Mouse (Mus musculus) thymus, adult 2 months (tissue): ENCODE results near the gene Gm26620.

Source experiments
- CTCF ChIP-seq: fragments of 200-500 bp; IDR thresholded peaks from 2 replicates; pipeline ENCODE4 v1.5.1; 2012; ENCODE audit warnings: mild to moderate bottlenecking, control low read depth, low read length, moderate library complexity, borderline replicate concordance; ENCODE audit not compliant: control insufficient read depth, poor library complexity, insufficient read depth; ENCODE audit errors: extremely low read depth
- POLR2A ChIP-seq: fragments of 200-500 bp; IDR thresholded peaks from 2 replicates; pipeline ENCODE4 v1.6.1; 2012; ENCODE audit warnings: mild to moderate bottlenecking, low read length, control low read depth, moderate library complexity; ENCODE audit not compliant: control insufficient read depth, poor library complexity, insufficient read depth; ENCODE audit errors: extremely low read depth

DNA sequence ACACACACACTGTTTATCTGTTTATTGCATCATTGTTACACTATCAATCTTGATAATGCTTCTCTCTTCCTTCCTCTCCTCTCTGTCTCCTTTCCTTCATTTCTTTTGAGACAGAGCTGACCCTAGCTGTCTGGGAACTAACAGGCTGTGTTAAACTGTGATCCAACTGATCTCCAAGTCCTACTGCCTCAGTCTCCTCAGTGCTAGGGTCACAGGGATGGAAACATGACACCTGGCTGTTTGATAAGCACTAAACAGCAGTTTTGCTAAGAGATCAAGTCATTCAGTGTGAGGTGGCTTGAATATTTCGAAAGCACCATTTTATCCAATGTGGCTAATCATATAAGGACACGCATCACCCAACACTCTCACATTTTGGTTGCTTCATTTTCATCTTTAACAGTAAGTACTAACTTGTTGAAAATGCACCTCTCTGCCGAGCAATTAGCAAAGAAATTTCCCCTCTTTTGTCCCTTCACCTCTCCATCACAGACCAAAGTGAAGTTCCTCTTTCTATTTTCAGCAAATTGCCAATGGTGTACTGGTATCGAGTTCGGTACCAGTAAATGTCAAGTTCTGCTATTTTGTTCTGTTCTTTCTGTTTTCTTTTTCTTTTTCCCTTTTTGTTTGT is 11.9 kb downstream of the Gm26620 start:
- TF ChIP-seq POLR2A (no peak), CTCF (no peak)
